Comparison of ENCODE assay signal across 12 mouse cellular contexts in the genomic region with DNA sequence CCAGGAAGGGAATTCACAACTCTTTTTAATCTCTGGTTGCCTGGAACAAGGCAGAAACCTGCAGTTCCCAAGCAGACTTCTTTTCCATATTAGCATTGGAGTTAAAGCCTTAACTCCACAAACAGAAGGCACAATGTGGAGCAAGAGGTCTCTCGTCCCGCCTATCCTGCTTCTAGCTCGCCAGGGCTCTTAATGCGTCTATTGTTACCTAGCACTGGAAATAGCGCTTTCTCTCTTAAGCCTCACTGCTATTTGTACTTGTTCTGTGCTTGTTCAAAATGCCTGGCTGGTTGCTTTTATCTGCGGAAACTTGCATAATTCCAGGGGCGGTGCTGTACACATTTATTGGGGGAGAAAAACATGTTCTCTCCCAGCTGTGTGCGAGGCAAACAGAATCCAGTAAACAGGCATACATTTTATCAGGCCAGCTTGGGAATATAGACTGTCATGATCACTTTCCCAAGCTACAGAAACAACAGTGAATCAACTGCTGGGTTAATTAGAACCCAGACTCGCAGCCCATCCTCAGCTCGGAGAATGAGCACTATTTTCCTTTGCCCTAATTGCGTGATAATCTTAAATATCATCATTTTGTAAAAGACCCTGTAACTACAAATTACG. TPM values are rescaled to one million over a fixed set of nuclear protein-coding genes. Genes with fewer than 3 reads are reported as not detected.
DNase-seq lines count a peak whose midpoint lies in the region; ATAC-seq lines count a peak whose summit lies in the region.
"Had no signal": no experiment of that assay in that cellular context is flagged by ENCODE, and none has a peak within 500 bp of the region (broad histone marks: within the 10 kb centered on the region; RNA-seq: fewer than 3 reads in every experiment).

No protein-coding gene starts in this region.

- 53% methylated on average over 12 of the region's 12 CpGs for WGBS in heart, embryonic 12.5 days
- WGBS in forebrain, embryonic 12.5 days, result 10% methylated on average over 12 of the region's 12 CpGs
- WGBS in midbrain, embryonic 10.5 days, result 30% methylated on average over 12 of the region's 12 CpGs
- WGBS in liver, embryonic 12.5 days (ENCODE audit: insufficient replicate concordance), result 66% methylated on average over 12 of the region's 12 CpGs

- no peaks in the 10 kb centered on the region for H3K36me3 ChIP-seq in heart, embryonic 12.5 days
- no peaks in the 10 kb centered on the region for H3K36me3 ChIP-seq in forebrain, embryonic 12.5 days (replicated peaks)
- H3K36me3 ChIP-seq in midbrain, embryonic 10.5 days, result no peaks in the 10 kb centered on the region
- no peaks in the 10 kb centered on the region for H3K36me3 ChIP-seq in liver, embryonic 12.5 days

- H3K9ac ChIP-seq in heart, embryonic 12.5 days, result no peak overlapping the region
- H3K9ac ChIP-seq in forebrain, embryonic 12.5 days, result no peak overlapping the region
- no peak overlapping the region for H3K9ac ChIP-seq in liver, embryonic 12.5 days

- peak overlapping the region; percentile 19; the same call in 1 of the 2 replicates for H3K27ac ChIP-seq in heart, embryonic 12.5 days (ENCODE audit: poor library complexity, severe bottlenecking)
- peak overlapping the region; percentile 79 for H3K27ac ChIP-seq in forebrain, embryonic 12.5 days
- peak overlapping the region; percentile 80 for H3K27ac ChIP-seq in midbrain, embryonic 10.5 days (replicated peaks)
- no peak overlapping the region for H3K27ac ChIP-seq in liver, embryonic 12.5 days

- H3K4me3 ChIP-seq in heart, embryonic 12.5 days, result no peak overlapping the region
- H3K4me3 ChIP-seq in forebrain, embryonic 12.5 days (replicated peaks), result no peak overlapping the region
- H3K4me3 ChIP-seq in midbrain, embryonic 10.5 days, result peak overlapping the region; percentile 33
- H3K4me3 ChIP-seq in liver, embryonic 12.5 days, result no peak overlapping the region
- H3K4me3 ChIP-seq: megakaryocyte, embryonic 14.5 days had no signal

- intact Hi-C loops in heart, postnatal 36 days (cut with DNase I), result loop anchor here (5.0 kb wide), 1 partner anchor 442 kb away; no protein-coding TSS in a partner anchor

- peak overlapping the region; percentile 15; the same call in 1 of the 2 replicates for H3K4me2 ChIP-seq in heart, embryonic 12.5 days
- peak overlapping the region; percentile 44 for H3K4me2 ChIP-seq in forebrain, embryonic 12.5 days
- H3K4me2 ChIP-seq in liver, embryonic 12.5 days, result no peak overlapping the region

- no peak for DNase-seq in heart, postnatal 36 days
- peak; percentile 48 for DNase-seq in brain, adult 2 months (ENCODE audit: low read depth, low spot score)
- peak; percentile 47 for DNase-seq in midbrain, embryonic 10.5 days (ENCODE audit: low spot score)
- DNase-seq in spleen, adult 12 weeks (ENCODE audit: low spot score), result no peak
- DNase-seq: adrenal gland, postnatal 25 days; cerebellum, adult 8-10 months had no signal

- no peak for ATAC-seq in heart, embryonic 12.5 days (ENCODE audit: insufficient number of reproducible peaks, low FRiP score)
- ATAC-seq in forebrain, embryonic 12.5 days (ENCODE audit: low FRiP score), result peak; percentile 64
- ATAC-seq in granulocyte monocyte progenitor cell, adult 5-6 weeks (replicated peaks; ENCODE audit: poor library complexity, severe bottlenecking), result no peak
- ATAC-seq in liver, embryonic 12.5 days, result no peak
- ATAC-seq: inflammation-experienced regulatory T-cells, adult 6 months had no signal

- no peaks in the 10 kb centered on the region for H3K27me3 ChIP-seq in heart, embryonic 12.5 days (replicated peaks)
- H3K27me3 ChIP-seq in forebrain, embryonic 12.5 days, result no peaks in the 10 kb centered on the region
- no peaks in the 10 kb centered on the region for H3K27me3 ChIP-seq in midbrain, embryonic 10.5 days (ENCODE audit: low read depth, poor library complexity, severe bottlenecking)
- no peaks in the 10 kb centered on the region; the same call in none of the 2 replicates for H3K27me3 ChIP-seq in liver, embryonic 12.5 days (replicated peaks)

- peaks cover 8% of the 10 kb centered on the region for H3K4me1 ChIP-seq in heart, embryonic 12.5 days (replicated peaks)
- peaks cover 18% of the 10 kb centered on the region for H3K4me1 ChIP-seq in forebrain, embryonic 12.5 days
- peaks cover 33% of the 10 kb centered on the region for H3K4me1 ChIP-seq in midbrain, embryonic 10.5 days
- no peaks in the 10 kb centered on the region for H3K4me1 ChIP-seq in liver, embryonic 12.5 days

- no peaks in the 10 kb centered on the region for H3K9me3 ChIP-seq in heart, embryonic 12.5 days (replicated peaks)
- no peaks in the 10 kb centered on the region for H3K9me3 ChIP-seq in forebrain, embryonic 12.5 days
- no peaks in the 10 kb centered on the region for H3K9me3 ChIP-seq in midbrain, embryonic 10.5 days (replicated peaks)
- H3K9me3 ChIP-seq in liver, embryonic 12.5 days (replicated peaks), result no peaks in the 10 kb centered on the region

RNA-seq across cellular contexts. Expression of a gene that starts 41.2 kb away (rescaled TPM):
- polyA plus RNA-seq in heart, embryonic 12.5 days (2016; fragmentation: Nextera tagmentation; extraction: Ambion mirVana), result 59.4 and 62.3 TPM in 2 replicates
- total RNA-seq in heart, postnatal 36 days (2021), result 100 to 1,000 TPM; 133 to 143 TPM
- polyA plus RNA-seq in forebrain, embryonic 12.5 days (2016; fragmentation: Nextera tagmentation; extraction: Ambion mirVana), result 0.19 and 0.24 TPM in 2 replicates
- polyA plus RNA-seq in midbrain, embryonic 10.5 days (2016; fragmentation: Nextera tagmentation; extraction: Ambion mirVana), result 0.36 and 0.39 TPM in 2 replicates
- total RNA-seq in granulocyte monocyte progenitor cell, adult 5-6 weeks (2014; fragmentation: Nextera tagmentation), result not detected in 2 replicates
- not detected in 2 replicates for total RNA-seq in granulocyte monocyte progenitor cell, adult 5-6 weeks (2017)
- polyA plus RNA-seq in liver, embryonic 12.5 days (2016; fragmentation: Nextera tagmentation; extraction: Ambion mirVana), result 0.08 and 0.29 TPM in 2 replicates

RNA-seq across cellular contexts. Expression of a gene that starts 50.4 kb away (rescaled TPM):
- 14.9 TPM in 2 replicates for polyA plus RNA-seq in heart, embryonic 12.5 days (2016; fragmentation: Nextera tagmentation; extraction: Ambion mirVana)
- total RNA-seq in heart, postnatal 36 days (2021), result 10 to 100 TPM; 15.8 to 18.3 TPM
- polyA plus RNA-seq in forebrain, embryonic 12.5 days (2016; fragmentation: Nextera tagmentation; extraction: Ambion mirVana), result 18.1 and 21.4 TPM in 2 replicates
- 5.8 and 6.5 TPM in 2 replicates for polyA plus RNA-seq in midbrain, embryonic 10.5 days (2016; fragmentation: Nextera tagmentation; extraction: Ambion mirVana)
- 16.3 and 17.1 TPM in 2 replicates for total RNA-seq in granulocyte monocyte progenitor cell, adult 5-6 weeks (2014; fragmentation: Nextera tagmentation)
- 9.5 and 10.9 TPM in 2 replicates for total RNA-seq in granulocyte monocyte progenitor cell, adult 5-6 weeks (2017)
- 4.0 and 4.4 TPM in 2 replicates for polyA plus RNA-seq in liver, embryonic 12.5 days (2016; fragmentation: Nextera tagmentation; extraction: Ambion mirVana)

Comparison
In these comparisons a context has a peak if more than half of its experiments do, and no peak if none do; other contexts are left out.
1. DNase-seq: peak in brain, adult 2 months (single experiment) and midbrain, embryonic 10.5 days (single experiment); none in heart, postnatal 36 days (0 of 2) and spleen, adult 12 weeks (single experiment).
2. RNA of a gene that starts 41.2 kb away (polyA plus RNA-seq): 59.4 to 62.3 TPM in heart, embryonic 12.5 days; 0.36 to 0.39 TPM in midbrain, embryonic 10.5 days, 0.19 to 0.24 TPM in forebrain, embryonic 12.5 days and 0.08 to 0.29 TPM in liver, embryonic 12.5 days; every median in the first group is over 10 times any median in the second.